Mouse (Mus musculus) spleen, adult 2 months (tissue): ENCODE measurements around the gene Rnf152. TPM values are rescaled to one million over a fixed set of nuclear protein-coding genes. Genes with fewer than 3 reads are reported as not detected.

Experiments used
- DNase-seq, 2 experiments: peaks; one replicate each; pipeline versions ENCODE4 v3.0.0 to v3.0.0-alpha.2; 2012 to 2021; ENCODE audit warnings: low spot score in 2 of 2, low read depth in 1 of 2
- H3K27ac ChIP-seq: fragments of 200-500 bp; 2 replicates; pipeline ENCODE4 v1.5.1; 2012; ENCODE audit warnings: low read length, inconsistent platforms; ENCODE audit not compliant: insufficient read depth
- H3K27me3 ChIP-seq: fragments of 200-500 bp; 2 replicates; pipeline ENCODE4 v1.6.1; 2012; ENCODE audit warnings: mild to moderate bottlenecking, moderate library complexity, low read length, inconsistent platforms; ENCODE audit not compliant: control insufficient read depth, insufficient read depth
- H3K36me3 ChIP-seq: fragments of 200-500 bp; 2 replicates; pipeline ENCODE4 v1.6.1; 2012; ENCODE audit warnings: mild to moderate bottlenecking, low read length, inconsistent platforms; ENCODE audit not compliant: control insufficient read depth, insufficient read depth
- H3K4me1 ChIP-seq: fragments of 200-500 bp; 2 replicates; pipeline ENCODE4 v1.6.1; 2011; ENCODE audit warnings: inconsistent platforms; ENCODE audit not compliant: control insufficient read depth, insufficient read depth, insufficient read length
- H3K4me3 ChIP-seq: fragments of 200-500 bp; 2 replicates; pipeline ENCODE4 v1.5.1; 2011; ENCODE audit warnings: mild to moderate bottlenecking, inconsistent platforms; ENCODE audit not compliant: insufficient read depth, insufficient read length; ENCODE audit errors: extremely low read depth
- CTCF ChIP-seq: fragments of 200-500 bp; IDR thresholded peaks from 2 replicates; pipeline ENCODE4 v1.5.1; 2011; ENCODE audit warnings: mild to moderate bottlenecking, inconsistent platforms; ENCODE audit not compliant: insufficient read depth, insufficient read length, insufficient replicate concordance; ENCODE audit errors: extremely low read depth
- POLR2A ChIP-seq: fragments of 200-500 bp; IDR thresholded peaks from 2 replicates; pipeline ENCODE4 v1.6.1; 2011; ENCODE audit warnings: low read depth, low read length, inconsistent platforms
- WGBS: fragments of 180-500 bp; shearing (Covaris S2); methylation state at CpG from one replicate; pipeline ENCODE4 v1.1.7; 2018; 5-methylcytosine and 5-hydroxymethylcytosine counted together
- polyA plus RNA-seq: library from polyadenylated mRNA; depleted of rRNA; stranded (reverse); fragments of >200 nt; gene quantifications from 2 replicates; pipeline ENCODE4 v1.2.3, GENCODE M21; 2012

Rnf152 gene
- polyA plus RNA-seq, 1 experiment: 0.19 TPM

- TF ChIP-seq CTCF (no peak), POLR2A (no peak)
- Histone ChIP-seq H3K36me3 (no peaks in the 10 kb centered on the region), H3K27ac (no peak overlapping the region), H3K4me1 (no peaks in the 10 kb centered on the region), H3K4me3 (no peak overlapping the region), H3K27me3 (no peaks in the 10 kb centered on the region)
- DNase-seq: no peak
- WGBS: 91% methylated on average over 5 of the region's 5 CpGs
Measured at GRCm38 (mm10) chr1:105260200-105260599, 96.3 kb downstream of the Rnf152 start.

- peak in 1 of 2 experiments; percentile 3 for DNase-seq
- no peaks in the 10 kb centered on the region for H3K4me1 ChIP-seq
- WGBS: 15% methylated on average over 3 of the region's 3 CpGs
- TF ChIP-seq POLR2A (no peak), CTCF (no peak)
- H3K27ac ChIP-seq: no peak overlapping the region
- H3K4me3 ChIP-seq: no peak overlapping the region
- no peaks in the 10 kb centered on the region for H3K36me3 ChIP-seq
- H3K27me3 ChIP-seq: no peaks in the 10 kb centered on the region
Measured at GRCm38 (mm10) chr1:105257199-105257598, 99.3 kb downstream of the Rnf152 start.

GRCm38 (mm10) chr1:105249190-105249589, 107.3 kb downstream of the Rnf152 start:
- H3K4me1 ChIP-seq: no peaks in the 10 kb centered on the region
- no peaks in the 10 kb centered on the region for H3K36me3 ChIP-seq
- no peaks in the 10 kb centered on the region for H3K27me3 ChIP-seq
- WGBS: 66% methylated on average over 3 of the region's 3 CpGs
- H3K4me3 ChIP-seq: no peak overlapping the region
- H3K27ac ChIP-seq: no peak overlapping the region
- DNase-seq: no peak
- TF ChIP-seq CTCF (no peak), POLR2A (no peak)

- Histone ChIP-seq H3K27ac (no peak overlapping the region), H3K36me3 (no peaks in the 10 kb centered on the region), H3K27me3 (no peaks in the 10 kb centered on the region), H3K4me3 (no peak overlapping the region), H3K4me1 (no peaks in the 10 kb centered on the region)
- no peak for TF ChIP-seq CTCF
- no peak for TF ChIP-seq POLR2A
- WGBS: 83% methylated on average over 2 of the region's 2 CpGs
- no peak for DNase-seq
Measured at GRCm38 (mm10) chr1:105246651-105247050, 109.9 kb downstream of the Rnf152 start.

GRCm38 (mm10) chr1:105246075-105246574, 110.4 kb downstream of the Rnf152 start:
- TF ChIP-seq CTCF: no peak
- TF ChIP-seq POLR2A: no peak
- Histone ChIP-seq H3K27me3 (no peaks in the 10 kb centered on the region), H3K4me3 (no peak overlapping the region; the same call in 1 of the 2 replicates), H3K27ac (no peak overlapping the region), H3K4me1 (no peaks in the 10 kb centered on the region), H3K36me3 (no peaks in the 10 kb centered on the region)
- 88% methylated on average over 3 of the region's 3 CpGs for WGBS
- DNase-seq: no peak

- DNase-seq: no peak
- H3K4me3 ChIP-seq: no peak overlapping the region
- H3K27me3 ChIP-seq: no peaks in the 10 kb centered on the region
- no peaks in the 10 kb centered on the region for H3K4me1 ChIP-seq
- TF ChIP-seq POLR2A (no peak), CTCF (no peak)
- no peak overlapping the region for H3K27ac ChIP-seq
- 59% methylated on average over 6 of the region's 6 CpGs for WGBS
- no peaks in the 10 kb centered on the region for H3K36me3 ChIP-seq
Measured at GRCm38 (mm10) chr1:105243359-105244142, 113.0 kb downstream of the Rnf152 start.

- H3K27me3 ChIP-seq: no peaks in the 10 kb centered on the region
- TF ChIP-seq POLR2A (no peak), CTCF (no peak)
- H3K36me3 ChIP-seq: no peaks in the 10 kb centered on the region
- no peak for DNase-seq
- no peak overlapping the region for H3K4me3 ChIP-seq
- no peaks in the 10 kb centered on the region for H3K4me1 ChIP-seq
- no peak overlapping the region for H3K27ac ChIP-seq
Measured at GRCm38 (mm10) chr1:105240185-105240584, 116.3 kb downstream of the Rnf152 start.
